Mouse (Mus musculus): ENCODE data around the gene Tcf7l2. TPM values are rescaled to one million over a fixed set of nuclear protein-coding genes. Genes with fewer than 3 reads are reported as not detected.
A peak's percentile ranks its signal among the peaks of the same experiment; 100 is the strongest.

Gene Tcf7l2
- polyA plus RNA-seq, 1 experiment from 2014 or later, result 215 TPM

GRCm38 (mm10) chr19:55747237-55747925, 5.8 kb downstream of the Tcf7l2 start:
- WGBS, result 20% methylated on average over 13 of the region's 13 CpGs
- H3K4me1 ChIP-seq, result peaks cover 91% of the 10 kb centered on the region
- H3K27ac ChIP-seq, result peak overlapping the region; percentile 31; the same call in 1 of the 2 replicates
- H3K27me3 ChIP-seq, result peaks cover 13% of the 10 kb centered on the region; the same call in 1 of the 2 replicates
- H3K36me3 ChIP-seq (ENCODE audit: poor library complexity, severe bottlenecking), result no peaks in the 10 kb centered on the region
- H3K9me3 ChIP-seq (replicated peaks), result no peaks in the 10 kb centered on the region
- peak overlapping the region; percentile 12; the same call in 1 of the 2 replicates for H3K4me3 ChIP-seq
- no peak for ATAC-seq
- peak overlapping the region; percentile 52 for H3K9ac ChIP-seq
- H3K4me2 ChIP-seq, result peak overlapping the region; percentile 49

- WGBS, result 9% methylated on average over 6 of the region's 6 CpGs
- H3K4me2 ChIP-seq, result peak overlapping the region; percentile 49
- ATAC-seq, result no peak
Observed at GRCm38 (mm10) chr19:55747926-55748291, 6.3 kb downstream of the Tcf7l2 start.

GRCm38 (mm10) chr19:55748801-55749200, 7.2 kb downstream of the Tcf7l2 start:
- Histone ChIP-seq H3K4me3 (peak overlapping the region; percentile 12), H3K9me3 (replicated peaks) (no peaks in the 10 kb centered on the region), H3K27ac (peak overlapping the region; percentile 20), H3K9ac (peak overlapping the region; percentile 44), H3K4me1 (peaks cover 94% of the 10 kb centered on the region), H3K27me3 (peaks cover 14% of the 10 kb centered on the region; the same call in 1 of the 2 replicates), H3K4me2 (peak overlapping the region; percentile 49), H3K36me3 (ENCODE audit: poor library complexity, severe bottlenecking) (no peaks in the 10 kb centered on the region)
- WGBS, result 16% methylated on average over 6 of the region's 6 CpGs
- ATAC-seq, result no peak

More at GRCm38 (mm10) chr19:55747926-55748291, 6.3 kb downstream of the Tcf7l2 start:
- Histone ChIP-seq H3K9ac (peak overlapping the region; percentile 44; the same call in 1 of the 2 replicates), H3K9me3 (replicated peaks) (no peaks in the 10 kb centered on the region), H3K4me1 (peaks cover 93% of the 10 kb centered on the region), H3K4me3 (peak overlapping the region; percentile 12; the same call in 1 of the 2 replicates), H3K27ac (0 out of 2 replicates have a peak overlapping the region, but pooled peaks have one; percentile 21), H3K27me3 (peaks cover 14% of the 10 kb centered on the region; the same call in 1 of the 2 replicates), H3K36me3 (ENCODE audit: poor library complexity, severe bottlenecking) (no peaks in the 10 kb centered on the region)

- peak overlapping the region; percentile 49 for H3K4me2 ChIP-seq
- H3K9ac ChIP-seq, result peak overlapping the region; percentile 30; the same call in 1 of the 2 replicates
- H3K4me1 ChIP-seq, result peaks cover 94% of the 10 kb centered on the region
- H3K27me3 ChIP-seq, result peaks cover 14% of the 10 kb centered on the region; the same call in 1 of the 2 replicates
- H3K9me3 ChIP-seq (replicated peaks), result no peaks in the 10 kb centered on the region
- peak; percentile 48 for ATAC-seq
- H3K36me3 ChIP-seq (ENCODE audit: poor library complexity, severe bottlenecking), result no peaks in the 10 kb centered on the region
- 10% methylated on average over 7 of the region's 7 CpGs for WGBS
- peak overlapping the region; percentile 8; the same call in 1 of the 2 replicates for H3K4me3 ChIP-seq
- peak overlapping the region; percentile 48 for H3K27ac ChIP-seq
Observed at GRCm38 (mm10) chr19:55749532-55749931, 7.9 kb downstream of the Tcf7l2 start.

- Histone ChIP-seq H3K4me1 (peaks cover 89% of the 10 kb centered on the region), H3K27ac (peak overlapping the region; percentile 48), H3K36me3 (ENCODE audit: poor library complexity, severe bottlenecking) (no peaks in the 10 kb centered on the region), H3K27me3 (peaks cover 14% of the 10 kb centered on the region; the same call in 1 of the 2 replicates), H3K4me2 (peak overlapping the region; percentile 49), H3K9me3 (replicated peaks) (no peaks in the 10 kb centered on the region), H3K4me3 (peak overlapping the region; percentile 8; the same call in 1 of the 2 replicates), H3K9ac (peak overlapping the region; percentile 10; the same call in 1 of the 2 replicates)
- 12% methylated on average over 13 of the region's 13 CpGs for WGBS
- peak; percentile 52; the same call in 1 of the 2 replicates for ATAC-seq
Observed at GRCm38 (mm10) chr19:55750048-55750447, 8.4 kb downstream of the Tcf7l2 start.

GRCm38 (mm10) chr19:55750465-55750864, 8.8 kb downstream of the Tcf7l2 start:
- Histone ChIP-seq H3K27ac (peak overlapping the region; percentile 48; the same call in 1 of the 2 replicates), H3K36me3 (ENCODE audit: poor library complexity, severe bottlenecking) (peaks cover 2% of the 10 kb centered on the region; the same call in 1 of the 2 replicates), H3K27me3 (peaks cover 14% of the 10 kb centered on the region; the same call in 1 of the 2 replicates), H3K4me1 (peaks cover 85% of the 10 kb centered on the region), H3K9me3 (replicated peaks) (no peaks in the 10 kb centered on the region), H3K9ac (peak overlapping the region; percentile 10; the same call in 1 of the 2 replicates), H3K4me3 (peak overlapping the region; percentile 8; the same call in 1 of the 2 replicates), H3K4me2 (peak overlapping the region; percentile 49)
- WGBS, result 10% methylated on average over 7 of the region's 7 CpGs
- no peak for ATAC-seq

GRCm38 (mm10) chr19:55752861-55753260, 11.2 kb downstream of the Tcf7l2 start:
- Histone ChIP-seq H3K27ac (0 out of 2 replicates have a peak overlapping the region, but pooled peaks have one; percentile 31), H3K36me3 (ENCODE audit: poor library complexity, severe bottlenecking) (peaks cover 10% of the 10 kb centered on the region), H3K27me3 (peaks cover 8% of the 10 kb centered on the region; the same call in 1 of the 2 replicates), H3K9me3 (replicated peaks) (no peaks in the 10 kb centered on the region), H3K4me3 (no peak overlapping the region), H3K9ac (no peak overlapping the region), H3K4me2 (peak overlapping the region; percentile 10), H3K4me1 (peaks cover 72% of the 10 kb centered on the region)
- ATAC-seq, result no peak
- WGBS, result 19% methylated on average over 8 of the region's 8 CpGs

- Histone ChIP-seq H3K36me3 (ENCODE audit: poor library complexity, severe bottlenecking) (peaks cover 10% of the 10 kb centered on the region), H3K4me2 (no peak overlapping the region), H3K9me3 (replicated peaks) (no peaks in the 10 kb centered on the region), H3K9ac (no peak overlapping the region), H3K27me3 (peaks cover 8% of the 10 kb centered on the region; the same call in 1 of the 2 replicates), H3K4me3 (no peak overlapping the region), H3K27ac (no peak overlapping the region), H3K4me1 (peaks cover 58% of the 10 kb centered on the region)
- ATAC-seq, result no peak
- 83% methylated on average over 7 of the region's 7 CpGs for WGBS
Observed at GRCm38 (mm10) chr19:55754303-55754702, 12.7 kb downstream of the Tcf7l2 start.

GRCm38 (mm10) chr19:55755462-55755861, 13.8 kb downstream of the Tcf7l2 start:
- Histone ChIP-seq H3K27ac (no peak overlapping the region), H3K4me2 (no peak overlapping the region), H3K4me1 (peaks cover 46% of the 10 kb centered on the region), H3K9me3 (replicated peaks) (no peaks in the 10 kb centered on the region), H3K27me3 (peaks cover 8% of the 10 kb centered on the region; the same call in 1 of the 2 replicates), H3K9ac (no peak overlapping the region), H3K4me3 (no peak overlapping the region), H3K36me3 (ENCODE audit: poor library complexity, severe bottlenecking) (peaks cover 10% of the 10 kb centered on the region)
- 93% methylated on average over 9 of the region's 9 CpGs for WGBS
- no peak for ATAC-seq

GRCm38 (mm10) chr19:55756707-55757106, 15.1 kb downstream of the Tcf7l2 start:
- no peak overlapping the region for H3K4me2 ChIP-seq
- 62% methylated on average over 8 of the region's 8 CpGs for WGBS

GRCm38 (mm10) chr19:55757403-55757802, 15.8 kb downstream of the Tcf7l2 start:
- Histone ChIP-seq H3K4me2 (no peak overlapping the region), H3K4me3 (no peak overlapping the region), H3K36me3 (ENCODE audit: poor library complexity, severe bottlenecking) (peaks cover 11% of the 10 kb centered on the region), H3K27me3 (0 out of 2 replicates have a peak, but pooled peaks cover 1% of the 10 kb centered on the region), H3K9me3 (replicated peaks) (no peaks in the 10 kb centered on the region), H3K27ac (no peak overlapping the region), H3K9ac (no peak overlapping the region), H3K4me1 (peaks cover 27% of the 10 kb centered on the region)
- 81% methylated on average over 6 of the region's 6 CpGs for WGBS
- ATAC-seq, result no peak

More at GRCm38 (mm10) chr19:55756707-55757106, 15.1 kb downstream of the Tcf7l2 start:
- Histone ChIP-seq H3K9me3 (replicated peaks) (no peaks in the 10 kb centered on the region), H3K36me3 (ENCODE audit: poor library complexity, severe bottlenecking) (peaks cover 10% of the 10 kb centered on the region), H3K4me1 (peaks cover 34% of the 10 kb centered on the region), H3K27ac (no peak overlapping the region), H3K9ac (no peak overlapping the region), H3K4me3 (no peak overlapping the region), H3K27me3 (peaks cover 5% of the 10 kb centered on the region; the same call in 1 of the 2 replicates)
- ATAC-seq, result no peak

- no peak for ATAC-seq
- H3K27me3 ChIP-seq, result no peaks in the 10 kb centered on the region
- no peaks in the 10 kb centered on the region for H3K9me3 ChIP-seq (replicated peaks)
- H3K4me1 ChIP-seq, result peaks cover 19% of the 10 kb centered on the region
- H3K27ac ChIP-seq, result no peak overlapping the region
- H3K4me3 ChIP-seq, result no peak overlapping the region
- H3K4me2 ChIP-seq, result no peak overlapping the region
- no peak overlapping the region for H3K9ac ChIP-seq
- H3K36me3 ChIP-seq (ENCODE audit: poor library complexity, severe bottlenecking), result peaks cover 19% of the 10 kb centered on the region
Observed at GRCm38 (mm10) chr19:55758158-55758557, 16.5 kb downstream of the Tcf7l2 start.
